Mouse (Mus musculus) limb, embryonic 15.5 days (tissue): Measurements from ENCODE around the gene Slfn2. TPM values are rescaled to one million over a fixed set of nuclear protein-coding genes. Genes with fewer than 3 reads are reported as not detected.

Experiments
- ATAC-seq: fragments of 200-750 bp; cut with Nextera tagmentation; 2 replicates; pipeline ENCODE4 v1.8.0; 2017; ENCODE audit warnings: low read depth, moderate TSS enrichment; ENCODE audit not compliant: insufficient number of reproducible peaks, low FRiP score, low TSS enrichment
- H3K27ac ChIP-seq: fragments of 300-500 bp; sonication (generic); 2 replicates; pipeline ENCODE4 v1.5.1; 2015; ENCODE audit warnings: moderate library complexity, mild to moderate bottlenecking, inconsistent platforms
- H3K27me3 ChIP-seq: fragments of 300-500 bp; sonication (generic); 2 replicates; pipeline ENCODE4 v1.6.1; 2015; ENCODE audit warnings: inconsistent platforms
- H3K36me3 ChIP-seq: fragments of 300-500 bp; sonication (generic); 2 replicates; pipeline ENCODE4 v1.6.1; 2015; ENCODE audit warnings: inconsistent platforms
- H3K4me1 ChIP-seq: fragments of 300-500 bp; sonication (generic); 2 replicates; pipeline ENCODE4 v1.6.1; 2015; ENCODE audit warnings: inconsistent platforms
- H3K4me2 ChIP-seq: fragments of 300-500 bp; sonication (generic); 2 replicates; pipeline ENCODE4 v1.6.1; 2015; ENCODE audit warnings: mild to moderate bottlenecking, inconsistent platforms
- H3K4me3 ChIP-seq: fragments of 300-500 bp; sonication (generic); 2 replicates; pipeline ENCODE4 v1.5.1; 2015; ENCODE audit warnings: mild to moderate bottlenecking, inconsistent platforms
- H3K9ac ChIP-seq: fragments of 300-500 bp; sonication (generic); 2 replicates; pipeline ENCODE4 v1.6.1; 2015; ENCODE audit warnings: inconsistent platforms
- H3K9me3 ChIP-seq: fragments of 300-500 bp; sonication (generic); 2 replicates; pipeline ENCODE4 v1.6.1; 2016; ENCODE audit warnings: inconsistent platforms
- WGBS: fragments of 180-500 bp; shearing (Covaris S2); methylation state at CpG from one replicate; pipeline ENCODE4 v1.1.7; 2015; 5-methylcytosine and 5-hydroxymethylcytosine counted together
- microRNA-seq: library from miRNA; unstranded; fragments of <30 nt; microRNA quantifications from one replicate; pipeline ENCODE4, GENCODE M21; 2016
- polyA plus RNA-seq: library from polyadenylated mRNA; unstranded; fragments of >200 nt; fragmentation: Nextera tagmentation; extraction: Ambion mirVana; gene quantifications from 2 replicates; pipeline ENCODE4 v1.2.1, GENCODE M21; 2015

Gene Slfn2
- polyA plus RNA-seq, 1 experiment from 2014 or later, result 5.0 TPM

- H3K27ac ChIP-seq, result no peak overlapping the region
- ATAC-seq, result no peak
- 78% methylated on average over 9 of the region's 9 CpGs for WGBS
These were observed 14.7 kb downstream of the Slfn2 start for GRCm38 (mm10) chr11:83079487-83080199.

DNA sequence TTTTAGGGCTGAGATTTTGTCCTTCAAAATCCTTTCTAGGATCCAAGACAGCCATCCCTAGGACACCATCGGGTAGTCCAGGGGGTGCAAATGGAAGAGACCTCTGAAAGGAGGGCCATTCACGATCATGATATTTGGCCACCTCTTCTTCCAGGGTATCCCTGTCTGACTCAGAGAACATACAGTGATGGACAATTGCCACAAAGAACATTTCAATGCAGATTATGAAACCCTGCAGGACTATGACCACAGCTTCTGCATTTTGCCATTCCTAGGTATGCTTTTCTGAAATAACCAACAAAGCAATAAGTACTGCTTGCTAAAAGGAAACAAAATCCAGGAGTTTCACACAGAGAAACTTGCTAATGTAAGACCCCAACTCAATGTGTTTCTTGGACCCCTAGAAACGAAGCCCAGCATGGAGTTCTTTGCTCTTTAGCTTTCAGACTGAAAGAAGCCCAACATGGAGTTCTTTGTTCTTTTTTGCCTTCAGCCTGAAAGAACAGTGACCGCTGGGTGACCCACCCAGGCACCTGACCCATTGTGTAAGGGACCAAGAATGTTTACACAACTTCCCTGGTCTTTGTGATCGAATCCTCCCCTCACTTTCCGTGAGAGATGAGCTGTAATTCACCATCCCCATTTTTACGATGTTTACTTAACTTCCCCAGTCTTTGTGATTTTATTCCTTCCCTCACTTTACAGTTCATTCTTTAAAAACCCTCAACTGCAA, 18.0 kb downstream of the Slfn2 start:
- Histone ChIP-seq H3K9ac (no peak overlapping the region), H3K4me3 (no peak overlapping the region), H3K27me3 (no peaks in the 10 kb centered on the region), H3K36me3 (no peaks in the 10 kb centered on the region), H3K4me1 (no peaks in the 10 kb centered on the region), H3K4me2 (no peak overlapping the region), H3K27ac (no peak overlapping the region), H3K9me3 (no peaks in the 10 kb centered on the region)
- WGBS, result 63% methylated on average over 7 of the region's 7 CpGs
- ATAC-seq, result no peak

More at GRCm38 (mm10) chr11:83079487-83080199, 14.7 kb downstream of the Slfn2 start:
- Histone ChIP-seq H3K36me3 (no peaks in the 10 kb centered on the region), H3K9me3 (no peaks in the 10 kb centered on the region), H3K4me3 (no peak overlapping the region), H3K9ac (no peak overlapping the region), H3K27me3 (no peaks in the 10 kb centered on the region), H3K4me2 (no peak overlapping the region), H3K4me1 (no peaks in the 10 kb centered on the region)

- 85% methylated on average over 2 of the region's 2 CpGs for WGBS
- Histone ChIP-seq H3K27me3 (no peaks in the 10 kb centered on the region), H3K4me2 (no peak overlapping the region), H3K27ac (no peak overlapping the region), H3K9ac (no peak overlapping the region), H3K9me3 (no peaks in the 10 kb centered on the region), H3K4me3 (no peak overlapping the region), H3K4me1 (no peaks in the 10 kb centered on the region), H3K36me3 (no peaks in the 10 kb centered on the region)
- ATAC-seq, result no peak
These were observed 19.2 kb downstream of the Slfn2 start for GRCm38 (mm10) chr11:83084161-83084560.

GRCm38 (mm10) chr11:83084761-83085160, 19.8 kb downstream of the Slfn2 start:
- WGBS, result 89% methylated on average over 10 of the region's 10 CpGs
- Histone ChIP-seq H3K4me3 (no peak overlapping the region), H3K4me2 (no peak overlapping the region), H3K9me3 (no peaks in the 10 kb centered on the region), H3K9ac (no peak overlapping the region), H3K27me3 (no peaks in the 10 kb centered on the region), H3K4me1 (no peaks in the 10 kb centered on the region), H3K27ac (no peak overlapping the region), H3K36me3 (no peaks in the 10 kb centered on the region)
- ATAC-seq, result no peak

GRCm38 (mm10) chr11:83115138-83115537, 50.2 kb downstream of the Slfn2 start:
- no peak overlapping the region for H3K4me2 ChIP-seq
- H3K27me3 ChIP-seq, result no peaks in the 10 kb centered on the region
- H3K4me3 ChIP-seq, result no peak overlapping the region
- H3K4me1 ChIP-seq, result no peaks in the 10 kb centered on the region
- 43% methylated on average over 2 of the region's 2 CpGs for WGBS
- no peaks in the 10 kb centered on the region for H3K9me3 ChIP-seq
- H3K27ac ChIP-seq, result no peak overlapping the region
- no peak overlapping the region for H3K9ac ChIP-seq
- H3K36me3 ChIP-seq, result no peaks in the 10 kb centered on the region
- no peak for ATAC-seq

DNA sequence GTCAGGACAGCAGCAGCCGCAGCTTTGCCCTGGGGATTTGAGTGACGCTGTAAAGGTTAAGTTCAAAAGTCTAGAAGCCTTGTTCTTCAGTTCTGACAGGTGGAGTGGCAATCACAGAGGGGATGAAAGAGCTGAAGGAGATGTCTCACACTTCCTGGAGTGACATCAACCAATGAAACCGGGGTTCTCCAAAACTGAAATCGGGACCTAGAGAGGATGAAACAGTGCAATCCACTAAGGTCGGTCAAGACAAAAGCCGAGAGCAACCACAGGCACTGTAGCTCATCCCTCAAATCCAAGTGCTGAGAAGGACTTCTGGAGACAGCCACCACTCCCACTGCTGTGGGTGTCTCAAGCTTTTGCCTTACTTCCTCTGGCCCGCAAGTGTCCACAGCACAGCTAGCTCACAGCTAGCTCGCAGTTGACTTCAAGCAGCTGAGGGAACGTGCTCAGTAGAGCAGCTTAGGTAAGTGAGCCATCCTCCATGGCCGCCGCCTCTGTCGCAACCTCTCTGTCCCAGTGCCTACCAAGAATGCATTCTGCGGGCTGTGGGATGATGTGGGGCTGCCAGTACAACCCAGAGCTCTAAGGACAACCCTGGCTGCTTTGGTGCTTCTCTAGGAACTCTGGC, 51.8 kb downstream of the Slfn2 start, which contains the start of gene Slfn1:
TSS of gene Slfn1 (plus strand) at position 253 of the 631 bp plus-strand sequence.
- Histone ChIP-seq H3K4me1 (no peaks in the 10 kb centered on the region), H3K4me3 (no peak within 1 kb of the TSS), H3K27ac (no peak within 1 kb of the TSS), H3K9me3 (no peaks in the 10 kb centered on the region), H3K36me3 (no peaks in the 10 kb centered on the region), H3K9ac (no peak within 1 kb of the TSS), H3K27me3 (no peaks in the 10 kb centered on the region), H3K4me2 (no peak within 1 kb of the TSS)
- 85% methylated on average over 13 of the region's 13 CpGs for WGBS
- ATAC-seq, result no peak

DNA sequence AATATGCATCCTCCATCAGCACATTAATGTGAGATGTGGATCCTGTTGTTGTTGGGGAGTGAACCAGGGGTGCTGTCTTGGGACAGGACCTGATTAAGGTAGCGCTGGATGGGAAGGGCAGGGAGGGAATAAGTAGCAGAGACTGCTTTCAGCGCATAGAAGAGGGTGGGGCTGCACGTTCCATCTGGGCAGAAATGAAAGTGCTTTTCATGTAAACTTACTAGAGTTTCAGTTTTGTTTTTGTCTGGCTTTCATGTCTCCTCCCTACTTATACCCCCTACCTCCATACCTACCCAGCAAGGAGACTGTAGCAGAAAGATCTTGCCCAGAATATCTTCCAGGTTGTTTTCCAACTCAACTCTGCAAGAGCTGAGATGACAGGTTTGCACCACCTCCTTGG, 53.1 kb downstream of the Slfn2 start:
- 51% methylated on average over 3 of the region's 3 CpGs for WGBS
- ATAC-seq, result no peak
- H3K4me1 ChIP-seq, result no peaks in the 10 kb centered on the region
- no peak overlapping the region for H3K4me2 ChIP-seq
- no peak overlapping the region for H3K4me3 ChIP-seq
- H3K27me3 ChIP-seq, result no peaks in the 10 kb centered on the region
- no peak overlapping the region for H3K27ac ChIP-seq
- no peak overlapping the region for H3K9ac ChIP-seq
- no peaks in the 10 kb centered on the region for H3K36me3 ChIP-seq
- no peaks in the 10 kb centered on the region for H3K9me3 ChIP-seq

Small RNAs within 50 kb of the gene (microRNA-seq; reads per million reads assigned to microRNA genes)
- not detected for gene Gm27598

Other genes with a start within 250 kb of the Slfn2 start
- gene Rffl, start 193.9 kb upstream of the Slfn2 start, polyA plus RNA-seq, result 11.4 and 12.5 TPM in 2 replicates
- 12.7 and 15.4 TPM in 2 replicates for gene Rad51d, start 174.5 kb upstream of the Slfn2 start, polyA plus RNA-seq
- 0.12 and 0.37 TPM in 2 replicates for gene Fndc8, start 173.0 kb upstream of the Slfn2 start, polyA plus RNA-seq
- gene Nle1, start 156.7 kb upstream of the Slfn2 start, polyA plus RNA-seq, result 31.6 and 32.4 TPM in 2 replicates
- gene Unc45b, start 154.6 kb upstream of the Slfn2 start, polyA plus RNA-seq, result 15.6 and 35.8 TPM in 2 replicates
- gene Slfn5, start 113.8 kb upstream of the Slfn2 start, polyA plus RNA-seq, result 3.1 and 3.4 TPM in 2 replicates
- gene Slfn9, start 73.3 kb upstream of the Slfn2 start, polyA plus RNA-seq, result 15.0 and 18.5 TPM in 2 replicates
- gene Slfn8, start 44.3 kb upstream of the Slfn2 start, polyA plus RNA-seq, result 0.68 and 0.87 TPM in 2 replicates
- 0.41 and 0.45 TPM in 2 replicates for gene Slfn1, start 51.7 kb downstream of the Slfn2 start, polyA plus RNA-seq
- gene Slfn4, start 110.1 kb downstream of the Slfn2 start, polyA plus RNA-seq, result 0.30 and 0.31 TPM in 2 replicates
- 0.93 and 1.0 TPM in 2 replicates for gene Slfn3, start 126.2 kb downstream of the Slfn2 start, polyA plus RNA-seq
- 0.10 and 0.18 TPM in 2 replicates for gene Slfn14, start 221.6 kb downstream of the Slfn2 start, polyA plus RNA-seq
- 47.8 and 48.9 TPM in 2 replicates for gene Ap2b1, start 233.9 kb downstream of the Slfn2 start, polyA plus RNA-seq
- 13.2 and 14.1 TPM in 2 replicates for gene Pex12, start 237.5 kb downstream of the Slfn2 start, polyA plus RNA-seq